Mouse (Mus musculus) pancreas, adult 10 weeks (tissue): ENCODE results near the gene Degs1. TPM values are rescaled to one million over a fixed set of nuclear protein-coding genes. Genes with fewer than 3 reads are reported as not detected.

ENCODE experiments used
- polyA plus RNA-seq: library from polyadenylated mRNA; stranded (reverse); fragments of 350-450 nt; fragmentation: Illumina TruSeq; extraction: RNeasy Lipid Tissue Mini Kit (QIAGEN cat#74804); gene quantifications from one replicate; pipeline ENCODE4 v1.2.3, GENCODE M21; 2015; ENCODE audit warnings: low read depth, low replicate concordance; ENCODE audit not compliant: insufficient read depth

Degs1 gene
- 38.6 TPM for polyA plus RNA-seq

GRCm38 (mm10) chr1:182282091-182283075 is at the start of gene Degs1:
Degs1 (minus strand) TSS chr1:182282804.

Other genes with a start within 250 kb of the Degs1 start
- 70.8 TPM for gene Srp9, start 158.1 kb downstream of the Degs1 start, polyA plus RNA-seq
- gene Vmn1r1, start 118.3 kb downstream of the Degs1 start, polyA plus RNA-seq: not detected
- 3.6 TPM for gene Fbxo28, start 58.8 kb upstream of the Degs1 start, polyA plus RNA-seq
- gene Trp53bp2, start 126.4 kb upstream of the Degs1 start, polyA plus RNA-seq: 4.2 TPM
- gene Capn2, start 234.8 kb upstream of the Degs1 start, polyA plus RNA-seq: 19.9 TPM